Mouse (Mus musculus) thymus, adult 2 months (tissue): ENCODE data around the gene Il9. TPM values are rescaled to one million over a fixed set of nuclear protein-coding genes. Genes with fewer than 3 reads are reported as not detected.

Experiments
- DNase-seq: peaks from one replicate; pipeline ENCODE4 v3.0.0; 2021
- H3K27ac ChIP-seq: fragments of 200-500 bp; 2 replicates; pipeline ENCODE4 v1.5.1; 2012; ENCODE audit warnings: low read length, control low read depth; ENCODE audit not compliant: control insufficient read depth, insufficient read depth
- H3K27me3 ChIP-seq: fragments of 200-500 bp; 2 replicates; pipeline ENCODE4 v1.6.1; 2012; ENCODE audit warnings: mild to moderate bottlenecking, low read length, moderate library complexity, mixed read lengths; ENCODE audit not compliant: control insufficient read depth, insufficient read depth
- H3K36me3 ChIP-seq: fragments of 200-500 bp; 2 replicates; pipeline ENCODE4 v1.6.1; 2012; ENCODE audit warnings: mild to moderate bottlenecking, low read length, moderate library complexity; ENCODE audit not compliant: control insufficient read depth, insufficient read depth
- H3K4me1 ChIP-seq: fragments of 200-500 bp; replicated peaks from 2 replicates; pipeline ENCODE4 v1.6.1; 2012; ENCODE audit warnings: low read length; ENCODE audit not compliant: control insufficient read depth, insufficient read depth
- H3K4me3 ChIP-seq: fragments of 200-500 bp; 2 replicates; pipeline ENCODE4 v1.5.1; 2012; ENCODE audit warnings: mild to moderate bottlenecking, low read length, control low read depth, moderate library complexity; ENCODE audit not compliant: control insufficient read depth, insufficient read depth
- CTCF ChIP-seq: fragments of 200-500 bp; IDR thresholded peaks from 2 replicates; pipeline ENCODE4 v1.5.1; 2012; ENCODE audit warnings: mild to moderate bottlenecking, control low read depth, low read length, moderate library complexity, borderline replicate concordance; ENCODE audit not compliant: control insufficient read depth, poor library complexity, insufficient read depth; ENCODE audit errors: extremely low read depth
- POLR2A ChIP-seq: fragments of 200-500 bp; IDR thresholded peaks from 2 replicates; pipeline ENCODE4 v1.6.1; 2012; ENCODE audit warnings: mild to moderate bottlenecking, low read length, control low read depth, moderate library complexity; ENCODE audit not compliant: control insufficient read depth, poor library complexity, insufficient read depth; ENCODE audit errors: extremely low read depth
- WGBS: fragments of 180-500 bp; shearing (Covaris S2); methylation state at CpG from one replicate; pipeline ENCODE4 v1.1.7; 2018; 5-methylcytosine and 5-hydroxymethylcytosine counted together
- polyA plus RNA-seq: library from polyadenylated mRNA; depleted of rRNA; stranded (reverse); fragments of >200 nt; gene quantifications from 2 replicates; pipeline ENCODE4 v1.2.3, GENCODE M21; 2012; rRNA removed

Gene Il9
- polyA plus RNA-seq, 1 experiment, result 1.6 TPM

- H3K4me1 ChIP-seq, result no peaks in the 10 kb centered on the region
- H3K27me3 ChIP-seq, result peaks cover 11% of the 10 kb centered on the region; the same call in 1 of the 2 replicates
- no peak overlapping the region for H3K27ac ChIP-seq
- no peak for DNase-seq
- H3K36me3 ChIP-seq, result no peaks in the 10 kb centered on the region
- H3K4me3 ChIP-seq, result no peak overlapping the region
- WGBS, result 91% methylated on average over 9 of the region's 9 CpGs
- no peak for TF ChIP-seq POLR2A
- no peak for TF ChIP-seq CTCF
Observed at GRCm38 (mm10) chr13:56434311-56434751, 47.7 kb downstream of the Il9 start.

GRCm38 (mm10) chr13:56433466-56433865, 48.6 kb downstream of the Il9 start:
- peaks cover 4% of the 10 kb centered on the region; the same call in 1 of the 2 replicates for H3K27me3 ChIP-seq
- no peaks in the 10 kb centered on the region for H3K4me1 ChIP-seq
- H3K36me3 ChIP-seq, result no peaks in the 10 kb centered on the region
- peak; percentile 51 for DNase-seq
- TF ChIP-seq POLR2A, result no peak
- TF ChIP-seq CTCF, result peak; percentile 64; the same call in 1 of the 2 replicates
- H3K4me3 ChIP-seq, result no peak overlapping the region
- 21% methylated on average over 10 of the region's 10 CpGs for WGBS
- H3K27ac ChIP-seq, result no peak overlapping the region

GRCm38 (mm10) chr13:56432496-56432895, 49.5 kb downstream of the Il9 start:
- H3K27me3 ChIP-seq, result no peaks in the 10 kb centered on the region; the same call in 1 of the 2 replicates
- DNase-seq, result no peak
- TF ChIP-seq CTCF (no peak), POLR2A (no peak)
- H3K27ac ChIP-seq, result no peak overlapping the region
- WGBS, result 86% methylated on average over 12 of the region's 12 CpGs
- no peaks in the 10 kb centered on the region for H3K4me1 ChIP-seq
- no peaks in the 10 kb centered on the region for H3K36me3 ChIP-seq
- no peak overlapping the region for H3K4me3 ChIP-seq

Other genes starting within 250 kb of the Il9 start
- 0.17 and 0.24 TPM in 2 replicates for gene Neurog1, start 230.1 kb downstream of the Il9 start, polyA plus RNA-seq
- gene Cxcl14, start 185.7 kb downstream of the Il9 start, polyA plus RNA-seq, result 4.7 and 4.9 TPM in 2 replicates
- not detected in 2 replicates for gene Gm3045, start 55.7 kb downstream of the Il9 start, polyA plus RNA-seq
- gene Slc25a48, start 43.9 kb downstream of the Il9 start, polyA plus RNA-seq, result 0.31 and 0.43 TPM in 2 replicates
- gene Fbxl21, start 40.2 kb upstream of the Il9 start, polyA plus RNA-seq, result 0.40 and 0.71 TPM in 2 replicates
- 0.33 TPM in 1 of 2 replicates, not detected in the other for gene Lect2, start 66.3 kb upstream of the Il9 start, polyA plus RNA-seq
- 32.1 and 33.8 TPM in 2 replicates for gene Tgfbi, start 127.3 kb upstream of the Il9 start, polyA plus RNA-seq
- 42.1 and 45.6 TPM in 2 replicates for gene Smad5, start 220.8 kb upstream of the Il9 start, polyA plus RNA-seq